Mouse (Mus musculus) G1E (cell line): Measurements from ENCODE around the gene Prss27.

Experiments used
- CTCF ChIP-seq: IDR thresholded peaks from 2 replicates; pipeline ENCODE4 v1.5.1; 2012; ENCODE audit warnings: low read depth, low read length, inconsistent platforms, mixed read lengths
- POLR2AphosphoS5 ChIP-seq: IDR thresholded peaks from 2 replicates; pipeline ENCODE4 v1.6.1; 2012; ENCODE audit warnings: low read depth, low read length, inconsistent platforms; ENCODE audit not compliant: insufficient replicate concordance

- TF ChIP-seq CTCF (no peak), POLR2AphosphoS5 (no peak)
Measured at GRCm38 (mm10) chr17:24029477-24029876, 8.5 kb upstream of the Prss27 start.
